Mouse (Mus musculus) urinary bladder, postnatal 36 days (tissue): ENCODE measurements at regions not wholly inside any gene's neighbourhood (a gene's known extent, or its start where the extent isn't known, plus 50 kb on each side); places are given as distances from the start of the nearest gene placed in this dataset.

Experiments
- DNase-seq, 2 experiments: peaks; one replicate each; pipeline ENCODE4 v3.0.0; 2022; ENCODE audit warnings: low spot score in 2 of 2, mixed read lengths in 1 of 2

DNA sequence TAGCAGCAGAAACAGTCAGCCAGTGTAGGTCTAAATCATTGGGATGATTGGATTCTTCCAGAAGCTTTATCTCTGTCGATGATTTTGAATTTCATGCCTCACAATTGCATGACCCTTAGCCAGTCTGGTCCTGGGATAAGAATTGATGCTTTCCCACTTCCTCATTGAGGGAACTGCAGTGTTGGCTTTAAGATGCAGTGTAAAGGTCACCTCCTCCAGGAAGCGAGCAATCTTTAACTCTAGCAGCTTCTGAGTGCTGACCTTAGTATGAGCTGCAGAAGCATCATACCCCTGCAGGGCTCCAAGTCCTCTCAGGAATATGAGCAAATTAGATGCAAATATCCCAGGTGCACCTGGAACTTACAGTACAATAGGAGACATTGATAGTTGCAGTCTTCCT lies 1132.2 kb upstream of the A1bg start:
- DNase-seq = no peak

DNA sequence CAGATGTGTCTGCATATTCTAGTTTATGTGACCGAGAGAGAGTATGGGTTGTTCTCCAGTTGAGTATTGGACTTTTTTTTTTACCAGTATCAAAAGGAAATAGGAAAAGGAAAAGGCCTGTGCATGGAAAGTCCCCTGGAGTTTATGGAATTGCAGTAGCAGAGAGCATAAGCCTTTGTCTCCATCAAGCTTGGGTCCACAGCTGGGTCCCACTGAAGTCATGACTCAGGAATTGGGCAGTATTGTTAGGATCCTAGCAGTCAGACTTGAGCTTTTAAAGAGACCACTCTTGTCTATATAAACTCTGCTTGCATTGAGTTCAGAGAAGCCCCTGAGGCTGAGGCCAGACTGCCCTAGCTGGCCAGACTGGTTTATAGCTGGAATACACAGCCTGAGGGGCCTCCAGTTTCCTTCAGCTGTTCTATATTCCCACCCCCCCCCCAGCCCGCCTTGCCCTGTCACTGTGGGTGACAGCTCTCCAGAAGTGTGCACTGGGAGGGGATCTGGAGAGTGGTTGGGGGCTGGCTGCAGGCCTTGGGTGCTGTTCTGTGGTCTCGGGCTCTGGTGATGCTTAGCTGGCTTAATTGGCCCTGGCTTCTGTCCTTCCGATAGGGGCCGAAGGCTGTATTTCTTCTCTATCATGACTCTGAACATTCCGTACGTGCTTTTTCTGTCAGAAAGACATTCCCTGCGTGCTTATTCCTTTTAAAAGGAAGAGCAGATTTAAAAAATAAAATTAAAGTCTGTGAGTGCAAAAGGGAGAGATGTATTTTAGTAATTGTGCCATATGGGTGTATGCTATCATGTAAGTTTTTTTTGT lies 1130.8 kb upstream of the A1bg start:
- no peak for DNase-seq

DNA sequence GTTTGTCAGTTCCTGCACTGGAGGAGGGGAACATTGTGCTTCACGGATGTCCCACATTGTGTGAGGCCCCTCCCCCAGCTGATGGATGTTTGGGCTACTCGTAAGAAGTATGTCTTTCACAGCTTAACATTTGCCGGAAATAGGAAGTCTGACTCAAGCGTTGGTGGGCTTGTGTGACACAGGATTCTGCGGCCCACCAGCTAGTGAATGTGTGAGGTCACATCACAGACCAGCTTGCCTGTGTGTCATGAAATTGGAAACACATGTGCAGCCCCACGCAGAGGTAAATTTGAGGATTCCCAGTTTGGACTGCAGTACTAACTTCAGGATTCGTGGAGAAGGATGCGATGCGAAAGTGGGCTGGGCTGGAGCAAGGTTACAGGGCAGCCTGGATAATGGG lies 1126.6 kb upstream of the A1bg start:
- no peak for DNase-seq

DNA sequence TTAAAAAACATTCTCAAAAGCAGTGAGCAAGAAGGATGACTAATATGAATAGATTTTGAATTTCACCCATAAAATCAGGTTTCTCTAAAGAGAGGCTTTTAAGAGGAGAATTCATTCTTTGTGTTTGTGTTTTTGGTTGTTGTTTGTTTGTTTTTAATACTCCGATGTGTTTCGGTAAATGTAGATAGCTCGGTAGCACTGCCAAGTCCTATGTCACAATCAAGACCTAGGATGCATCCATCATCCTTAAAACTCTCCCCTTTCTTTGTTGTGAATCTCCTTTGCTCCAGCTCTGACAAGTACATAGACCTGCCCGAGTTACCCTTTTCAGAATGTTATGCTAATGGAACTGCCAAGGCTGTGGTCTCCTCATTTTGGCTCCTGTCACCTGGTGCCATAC lies 1126.2 kb upstream of the A1bg start:
- no peak for DNase-seq

DNA sequence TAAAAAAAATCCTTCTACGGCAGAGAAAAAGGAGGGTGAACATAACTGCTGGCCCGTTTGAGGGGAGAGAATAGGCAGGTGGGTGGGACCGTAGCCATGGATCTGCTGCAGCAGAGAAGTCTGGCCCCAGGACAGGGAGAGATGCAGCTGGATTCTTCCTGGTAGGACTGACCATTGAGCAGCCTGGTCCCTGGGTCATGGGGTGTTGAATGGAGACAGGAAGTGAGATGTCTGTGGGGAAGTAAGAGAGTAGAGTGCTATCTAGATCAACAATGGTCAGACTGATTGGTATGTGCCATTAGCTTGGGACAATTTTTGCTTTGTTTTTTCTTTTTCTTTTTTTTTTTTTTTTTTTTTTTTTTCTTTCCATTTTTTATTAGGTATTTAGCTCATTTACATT lies 1123.5 kb upstream of the A1bg start:
- DNase-seq = no peak

DNA sequence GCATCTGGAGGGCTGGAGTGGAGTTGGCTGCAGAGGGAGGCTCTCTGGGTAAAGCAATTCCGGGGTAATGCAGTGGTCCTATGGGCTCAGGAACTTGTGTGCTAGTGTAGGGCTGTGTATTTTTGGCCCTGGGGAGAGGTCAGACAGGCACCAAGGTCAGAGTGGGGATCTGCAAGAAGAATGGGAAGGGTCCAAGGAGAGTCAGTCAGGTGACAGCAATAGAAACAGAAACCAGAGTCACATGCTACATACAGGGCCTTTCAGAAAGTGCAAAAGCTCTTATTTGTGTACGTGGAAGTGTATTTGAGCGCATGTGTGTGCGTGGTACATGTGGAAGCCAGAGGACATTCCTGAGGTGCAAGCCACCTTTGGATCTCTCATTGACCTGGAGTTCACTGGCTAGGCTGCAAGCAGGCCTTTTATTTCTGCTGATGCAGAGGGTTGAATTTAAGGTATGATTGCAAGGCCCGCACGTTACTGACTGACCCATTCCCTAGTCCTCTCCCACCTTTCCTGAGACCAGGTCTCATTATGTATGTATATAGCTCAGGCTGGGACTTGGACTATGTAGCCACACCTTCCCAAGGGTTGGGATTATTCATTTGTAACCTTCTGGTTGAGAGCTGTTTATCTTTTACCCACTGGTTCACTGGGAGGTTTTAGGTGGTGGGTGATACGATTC lies 1122.0 kb upstream of the A1bg start:
- no peak for DNase-seq

DNA sequence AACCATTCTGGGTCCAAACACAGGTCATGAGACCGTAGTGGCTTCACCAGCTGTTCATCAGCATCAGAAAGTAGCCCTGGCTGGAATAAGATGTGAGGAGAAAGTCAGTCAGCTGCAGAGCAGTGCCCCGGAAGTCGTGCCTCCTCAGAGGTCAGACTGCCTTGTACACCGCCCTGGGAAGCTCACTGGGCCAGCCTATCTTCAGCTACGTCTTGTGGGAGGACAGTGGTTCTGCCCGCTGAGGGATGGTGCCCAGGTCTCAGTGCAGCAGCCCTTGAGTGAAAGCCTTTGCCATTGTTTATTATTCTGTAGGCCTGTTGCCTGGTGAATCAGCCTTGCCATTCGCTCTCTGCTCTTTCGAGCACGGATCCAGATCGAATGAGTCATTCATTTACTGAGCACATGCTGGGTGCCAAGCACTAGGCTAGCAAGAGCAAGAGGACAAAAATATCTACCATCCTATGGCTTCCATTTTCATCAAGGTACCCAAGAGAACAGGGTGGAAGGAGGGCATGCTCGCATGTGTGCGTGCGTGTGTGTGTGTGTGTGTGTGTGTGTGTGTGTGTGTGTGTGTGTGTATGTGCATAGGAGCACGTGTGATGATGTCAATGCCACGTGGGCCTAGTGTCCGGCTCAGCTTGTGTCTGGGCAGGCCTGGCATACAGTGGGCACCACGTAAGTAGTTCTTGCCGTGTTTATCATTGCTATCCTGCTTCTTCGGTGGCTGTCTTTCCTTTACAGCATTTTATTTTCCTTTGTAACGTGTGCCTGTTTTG lies 1121.0 kb upstream of the A1bg start:
- DNase-seq = peak; percentile 42 to 45

DNA sequence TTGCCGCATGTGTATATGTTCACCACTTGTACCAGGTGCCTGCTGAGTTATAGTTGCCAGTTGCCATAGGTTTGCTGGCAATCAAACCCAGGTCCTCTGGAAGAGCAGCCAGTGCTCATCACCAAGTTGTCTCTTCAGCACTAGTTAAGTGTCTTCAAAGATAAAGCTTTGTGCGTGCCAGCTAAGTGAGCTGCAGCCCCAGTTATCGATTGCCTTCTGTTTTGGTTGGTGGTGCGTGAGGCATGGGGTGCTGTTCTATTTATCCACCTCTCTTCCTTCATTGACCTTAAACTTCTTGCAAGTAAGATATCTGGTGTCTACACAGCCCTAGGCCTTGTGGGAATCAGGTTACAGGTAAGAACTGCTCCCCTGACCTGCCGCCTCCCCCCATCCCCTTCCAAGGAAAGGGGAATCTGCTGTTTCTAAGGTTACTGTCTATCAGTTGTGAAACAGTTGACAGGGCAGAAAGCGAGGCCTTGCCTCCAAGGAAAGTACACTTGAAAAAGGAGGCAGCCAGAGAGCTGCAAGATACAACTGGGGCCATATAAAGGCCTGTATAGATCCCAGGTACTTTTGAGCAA lies 1120.2 kb upstream of the A1bg start:
- DNase-seq = no peak
